Mouse (Mus musculus): ENCODE data around the gene Filip1l. TPM values are rescaled to one million over a fixed set of nuclear protein-coding genes. Genes with fewer than 3 reads are reported as not detected.

The Filip1l gene
- polyA plus RNA-seq, 1 experiment from 2014 or later: 38.2 TPM

DNA sequence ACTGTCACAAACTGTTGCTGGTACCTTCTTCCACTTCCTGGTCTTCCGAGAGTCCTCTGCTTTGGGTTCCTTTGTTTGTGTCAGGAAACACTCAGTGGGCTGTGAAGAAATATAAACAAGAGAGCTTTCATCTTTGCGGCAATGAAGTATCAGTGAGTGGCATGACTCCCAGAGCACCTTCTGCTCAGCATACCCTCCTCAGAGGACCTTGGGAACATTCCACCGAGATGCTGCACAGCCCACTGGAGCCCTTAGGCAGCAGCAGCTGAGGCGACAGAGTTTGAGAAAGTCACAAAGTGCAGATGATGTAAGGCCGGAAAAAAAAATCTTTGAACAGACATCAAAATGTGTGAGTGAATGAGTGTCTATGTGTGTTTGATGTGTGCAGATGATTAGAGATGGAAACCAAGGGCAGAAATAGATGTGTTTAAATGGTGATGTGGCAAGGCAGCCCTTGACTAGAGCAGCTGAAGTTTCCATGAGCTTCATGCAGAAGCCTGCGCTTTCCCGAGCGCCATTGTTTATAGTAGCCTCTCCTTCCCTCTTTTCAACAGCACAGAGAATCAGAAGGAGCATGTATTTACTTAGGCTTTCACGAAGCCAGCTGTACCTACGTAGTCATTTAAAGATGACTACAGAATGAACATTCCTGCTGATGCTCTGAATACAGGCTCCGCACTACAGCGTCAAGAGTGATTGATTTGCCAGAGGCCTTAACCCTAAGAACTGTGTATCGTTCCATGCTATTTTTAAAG, 34.8 kb upstream of the Filip1l start:
- H3K4me3 ChIP-seq (ENCODE audit: low read depth, low read length): no peak overlapping the region
- no peak overlapping the region for H3K9ac ChIP-seq (ENCODE audit: low read length)
- peaks cover 32% of the 10 kb centered on the region; the same call in 1 of the 2 replicates for H3K4me1 ChIP-seq (replicated peaks; ENCODE audit: control insufficient read depth, insufficient read depth, low read length)
- H3K9me3 ChIP-seq (ENCODE audit: control insufficient read depth, low read length): 0 out of 2 replicates have a peak, but pooled peaks cover 3% of the 10 kb centered on the region
- 30% methylated on average over 13 of the region's 13 CpGs for WGBS
- H3K27me3 ChIP-seq (replicated peaks; ENCODE audit: control insufficient read depth, insufficient read depth, low read length): no peaks in the 10 kb centered on the region
- ATAC-seq (replicated peaks; ENCODE audit: low FRiP score, low TSS enrichment, low read depth) (peak; percentile 73; the same call in 1 of the 2 replicates), DNase-seq (ENCODE audit: low spot score) (no peak)
- H3K36me3 ChIP-seq (ENCODE audit: control insufficient read depth, insufficient read depth, low read length): no peaks in the 10 kb centered on the region
- H3K27ac ChIP-seq (ENCODE audit: low read depth): peak overlapping the region; percentile 72
- no peak overlapping the region for H3K4me2 ChIP-seq (ENCODE audit: low read length)

DNA sequence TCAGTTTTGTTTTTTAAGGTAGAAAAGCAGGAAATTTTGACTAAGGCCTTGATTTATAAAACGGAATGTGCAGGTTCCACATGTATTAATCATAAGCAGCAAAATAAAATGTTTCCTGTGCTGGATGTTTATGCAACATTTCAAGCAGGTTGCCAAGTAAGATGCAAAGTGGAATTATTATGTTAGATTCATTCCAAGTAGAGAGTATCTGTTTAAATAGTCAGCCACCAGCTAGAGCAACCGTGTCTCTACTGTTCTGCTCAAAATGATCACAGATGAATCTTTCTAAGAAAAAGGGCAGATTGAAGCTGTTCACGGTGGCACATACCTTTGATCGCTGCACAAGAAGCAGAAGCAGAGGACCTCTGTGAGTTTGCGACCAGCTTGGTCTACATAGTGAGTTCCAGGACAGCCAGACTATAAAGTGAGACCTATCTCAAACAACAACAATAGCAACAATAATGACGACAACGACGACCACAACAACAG, 34.2 kb upstream of the Filip1l start:
- ATAC-seq (replicated peaks; ENCODE audit: low FRiP score, low TSS enrichment, low read depth) (0 out of 2 replicates have a peak, but pooled peaks have one; percentile 40), DNase-seq (ENCODE audit: low spot score) (no peak)
- no peak overlapping the region for H3K4me3 ChIP-seq (ENCODE audit: low read depth, low read length)
- WGBS: 63% methylated on average over 8 of the region's 8 CpGs
- H3K4me2 ChIP-seq (ENCODE audit: low read length): no peak overlapping the region
- no peak overlapping the region for H3K9ac ChIP-seq (ENCODE audit: low read length)
- no peaks in the 10 kb centered on the region for H3K36me3 ChIP-seq (ENCODE audit: control insufficient read depth, insufficient read depth, low read length)
- H3K27ac ChIP-seq (ENCODE audit: low read depth): peak overlapping the region; percentile 72
- H3K9me3 ChIP-seq (ENCODE audit: control insufficient read depth, low read length): 0 out of 2 replicates have a peak, but pooled peaks cover 3% of the 10 kb centered on the region
- H3K27me3 ChIP-seq (replicated peaks; ENCODE audit: control insufficient read depth, insufficient read depth, low read length): no peaks in the 10 kb centered on the region
- peaks cover 32% of the 10 kb centered on the region; the same call in 1 of the 2 replicates for H3K4me1 ChIP-seq (replicated peaks; ENCODE audit: control insufficient read depth, insufficient read depth, low read length)

- no peaks in the 10 kb centered on the region for H3K27me3 ChIP-seq (replicated peaks; ENCODE audit: control insufficient read depth, insufficient read depth, low read length)
- no peak overlapping the region for H3K4me3 ChIP-seq (ENCODE audit: low read depth, low read length)
- DNase-seq (ENCODE audit: low spot score): no peak
- H3K27ac ChIP-seq (ENCODE audit: low read depth): no peak overlapping the region
- 0 out of 2 replicates have a peak, but pooled peaks cover 3% of the 10 kb centered on the region for H3K9me3 ChIP-seq (ENCODE audit: control insufficient read depth, low read length)
- H3K4me1 ChIP-seq (replicated peaks; ENCODE audit: control insufficient read depth, insufficient read depth, low read length): peaks cover 29% of the 10 kb centered on the region; the same call in 1 of the 2 replicates
- H3K36me3 ChIP-seq (ENCODE audit: control insufficient read depth, insufficient read depth, low read length): no peaks in the 10 kb centered on the region
- WGBS: 78% methylated on average over 7 of the region's 7 CpGs
- H3K4me2 ChIP-seq (ENCODE audit: low read length): no peak overlapping the region
- no peak for ATAC-seq (replicated peaks; ENCODE audit: low FRiP score, low TSS enrichment, low read depth)
- H3K9ac ChIP-seq (ENCODE audit: low read length): no peak overlapping the region
Measured at GRCm38 (mm10) chr16:57319284-57320124, 33.4 kb upstream of the Filip1l start.

GRCm38 (mm10) chr16:57326996-57327395, 25.9 kb upstream of the Filip1l start:
- Histone ChIP-seq H3K4me1 (replicated peaks; ENCODE audit: control insufficient read depth, insufficient read depth, low read length) (no peaks in the 10 kb centered on the region), H3K4me3 (ENCODE audit: low read depth, low read length) (no peak overlapping the region), H3K27me3 (replicated peaks; ENCODE audit: control insufficient read depth, insufficient read depth, low read length) (no peaks in the 10 kb centered on the region), H3K36me3 (ENCODE audit: control insufficient read depth, insufficient read depth, low read length) (no peaks in the 10 kb centered on the region), H3K27ac (ENCODE audit: low read depth) (no peak overlapping the region), H3K9me3 (ENCODE audit: control insufficient read depth, low read length) (no peaks in the 10 kb centered on the region), H3K9ac (ENCODE audit: low read length) (no peak overlapping the region), H3K4me2 (ENCODE audit: low read length) (no peak overlapping the region)
- no peak for ATAC-seq (replicated peaks; ENCODE audit: low FRiP score, low TSS enrichment, low read depth)
- no peak for DNase-seq (ENCODE audit: low spot score)
- 77% methylated on average over 7 of the region's 7 CpGs for WGBS

- H3K4me2 ChIP-seq (ENCODE audit: low read length): no peak overlapping the region
- H3K4me1 ChIP-seq (replicated peaks; ENCODE audit: control insufficient read depth, insufficient read depth, low read length): no peaks in the 10 kb centered on the region
- DNase-seq (ENCODE audit: low spot score) (no peak), ATAC-seq (replicated peaks; ENCODE audit: low FRiP score, low TSS enrichment, low read depth) (no peak)
- no peak overlapping the region for H3K4me3 ChIP-seq (ENCODE audit: low read depth, low read length)
- no peaks in the 10 kb centered on the region for H3K27me3 ChIP-seq (replicated peaks; ENCODE audit: control insufficient read depth, insufficient read depth, low read length)
- H3K27ac ChIP-seq (ENCODE audit: low read depth): no peak overlapping the region
- WGBS: 78% methylated on average over 8 of the region's 8 CpGs
- no peak overlapping the region for H3K9ac ChIP-seq (ENCODE audit: low read length)
- no peaks in the 10 kb centered on the region for H3K36me3 ChIP-seq (ENCODE audit: control insufficient read depth, insufficient read depth, low read length)
- H3K9me3 ChIP-seq (ENCODE audit: control insufficient read depth, low read length): no peaks in the 10 kb centered on the region
Measured at GRCm38 (mm10) chr16:57329028-57329427, 23.9 kb upstream of the Filip1l start.

DNA sequence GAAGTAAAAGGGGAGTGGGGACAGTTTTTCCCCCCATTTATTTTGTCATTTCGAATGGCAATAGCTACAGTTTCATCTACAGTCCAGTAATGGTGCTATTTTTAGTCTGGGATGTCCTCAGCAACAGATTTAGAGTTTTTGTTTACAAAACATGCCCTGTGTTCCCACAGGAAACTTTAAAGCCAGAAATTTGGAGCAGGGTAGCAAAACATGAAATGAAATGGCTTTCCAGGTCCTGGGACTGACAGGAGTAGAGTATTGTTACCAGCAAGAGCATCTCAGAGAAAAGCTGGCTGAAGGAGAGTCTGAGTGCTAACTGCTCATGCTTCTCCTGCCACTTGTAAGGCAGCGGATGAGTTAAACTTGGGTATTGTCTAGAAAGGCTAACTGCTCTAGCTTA, 22.8 kb upstream of the Filip1l start:
- H3K4me2 ChIP-seq (ENCODE audit: low read length): no peak overlapping the region
- H3K9ac ChIP-seq (ENCODE audit: low read length): no peak overlapping the region
- H3K9me3 ChIP-seq (ENCODE audit: control insufficient read depth, low read length): no peaks in the 10 kb centered on the region
- H3K4me3 ChIP-seq (ENCODE audit: low read depth, low read length): no peak overlapping the region
- H3K27ac ChIP-seq (ENCODE audit: low read depth): no peak overlapping the region
- ATAC-seq (replicated peaks; ENCODE audit: low FRiP score, low TSS enrichment, low read depth) (no peak), DNase-seq (ENCODE audit: low spot score) (no peak)
- no peaks in the 10 kb centered on the region for H3K4me1 ChIP-seq (replicated peaks; ENCODE audit: control insufficient read depth, insufficient read depth, low read length)
- no peaks in the 10 kb centered on the region for H3K36me3 ChIP-seq (ENCODE audit: control insufficient read depth, insufficient read depth, low read length)
- WGBS: 84% methylated on average over 2 of the region's 2 CpGs
- no peaks in the 10 kb centered on the region for H3K27me3 ChIP-seq (replicated peaks; ENCODE audit: control insufficient read depth, insufficient read depth, low read length)

DNA sequence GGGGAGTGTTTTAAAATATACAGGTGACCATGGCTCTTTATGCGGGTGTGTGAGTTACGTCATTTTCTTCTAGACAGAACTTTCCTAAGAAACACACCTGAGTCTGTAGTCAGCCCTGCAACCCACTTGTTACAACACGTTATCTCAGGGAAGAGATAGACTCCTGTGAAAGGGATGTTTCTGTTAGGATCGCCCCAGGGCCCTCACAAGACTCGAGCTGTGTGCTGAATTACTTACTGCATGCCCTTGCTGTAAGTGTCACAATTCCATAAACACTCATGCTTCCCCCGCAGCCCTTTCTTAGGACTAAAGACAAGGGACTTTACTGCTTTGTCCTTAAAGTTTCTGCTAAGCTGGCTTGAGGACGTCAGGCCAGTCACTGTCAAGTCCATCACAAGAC, 20.6 kb upstream of the Filip1l start:
- no peak for DNase-seq (ENCODE audit: low spot score)
- no peak for ATAC-seq (replicated peaks; ENCODE audit: low FRiP score, low TSS enrichment, low read depth)
- Histone ChIP-seq H3K27ac (ENCODE audit: low read depth) (no peak overlapping the region), H3K9me3 (ENCODE audit: control insufficient read depth, low read length) (no peaks in the 10 kb centered on the region), H3K27me3 (replicated peaks; ENCODE audit: control insufficient read depth, insufficient read depth, low read length) (no peaks in the 10 kb centered on the region), H3K4me3 (ENCODE audit: low read depth, low read length) (no peak overlapping the region), H3K4me1 (replicated peaks; ENCODE audit: control insufficient read depth, insufficient read depth, low read length) (no peaks in the 10 kb centered on the region), H3K9ac (ENCODE audit: low read length) (no peak overlapping the region), H3K36me3 (ENCODE audit: control insufficient read depth, insufficient read depth, low read length) (no peaks in the 10 kb centered on the region), H3K4me2 (ENCODE audit: low read length) (no peak overlapping the region)
- 59% methylated on average over 7 of the region's 7 CpGs for WGBS

DNA sequence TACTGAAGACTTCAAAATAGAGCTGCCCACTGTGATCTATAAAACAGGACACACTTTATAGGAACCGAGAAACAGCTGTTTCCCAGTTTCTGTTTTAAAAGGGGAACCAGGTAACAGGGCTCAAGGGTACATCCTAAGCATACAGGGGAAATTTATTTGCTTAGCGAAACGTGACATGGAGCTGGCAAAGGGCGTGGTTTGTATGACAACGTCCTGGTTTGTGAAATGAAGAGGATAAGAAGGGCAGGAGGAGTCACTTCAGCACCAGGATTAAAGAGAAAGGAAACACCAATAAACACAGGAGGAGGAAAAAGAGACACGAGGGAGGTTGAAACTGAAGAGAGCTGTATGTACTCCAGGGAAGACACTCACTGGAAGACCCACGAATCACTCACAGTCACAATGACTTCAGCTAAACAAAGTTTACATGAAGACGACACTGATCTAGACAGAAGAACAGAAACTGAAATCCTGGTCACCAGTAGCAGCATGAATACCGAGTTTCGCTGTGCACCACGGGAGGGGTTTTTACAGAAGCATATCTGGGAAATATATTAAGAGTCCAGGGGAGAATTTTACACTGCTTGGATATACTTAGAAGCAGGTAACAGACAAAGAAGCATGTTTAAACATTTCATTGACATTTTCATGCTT, 16.0 kb upstream of the Filip1l start:
- Histone ChIP-seq H3K27ac (ENCODE audit: low read depth) (peak overlapping the region; percentile 22; the same call in 1 of the 2 replicates), H3K9me3 (ENCODE audit: control insufficient read depth, low read length) (no peaks in the 10 kb centered on the region), H3K36me3 (ENCODE audit: control insufficient read depth, insufficient read depth, low read length) (no peaks in the 10 kb centered on the region), H3K9ac (ENCODE audit: low read length) (no peak overlapping the region), H3K4me2 (ENCODE audit: low read length) (no peak overlapping the region), H3K4me1 (replicated peaks; ENCODE audit: control insufficient read depth, insufficient read depth, low read length) (no peaks in the 10 kb centered on the region), H3K27me3 (replicated peaks; ENCODE audit: control insufficient read depth, insufficient read depth, low read length) (no peaks in the 10 kb centered on the region), H3K4me3 (ENCODE audit: low read depth, low read length) (no peak overlapping the region)
- whole genome bisulfite sequencing: 51% methylated on average over 11 of the region's 11 CpGs
- no peak for ATAC-seq (replicated peaks; ENCODE audit: low FRiP score, low TSS enrichment, low read depth)
- DNase-seq (ENCODE audit: low spot score): no peak
